Mouse (Mus musculus): ENCODE results near the gene Dyrk4. TPM values are rescaled to one million over a fixed set of nuclear protein-coding genes. Genes with fewer than 3 reads are reported as not detected.

Gene Dyrk4
- polyA plus RNA-seq (2015; fragmentation: Nextera tagmentation; extraction: Ambion mirVana): 0.06 TPM in 1 of 2 replicates, not detected in the other

GRCm38 (mm10) chr6:126921111-126921881 lies at the start of gene Dyrk4:
Gene Dyrk4 (minus strand): TSS chr6:126921839.
- H3K27me3 ChIP-seq (replicated peaks): no peaks in the 10 kb centered on the region
- peaks cover 5% of the 10 kb centered on the region; the same call in 1 of the 2 replicates for H3K4me1 ChIP-seq (replicated peaks)
- peak within 1 kb of the TSS; percentile 50 for H3K4me2 ChIP-seq (replicated peaks)
- H3K36me3 ChIP-seq: peaks cover 12% of the 10 kb centered on the region
- 7% methylated on average over 21 of the region's 21 CpGs for whole genome bisulfite sequencing
- H3K4me3 ChIP-seq (replicated peaks): no peak within 1 kb of the TSS; the same call in 1 of the 2 replicates
- H3K9me3 ChIP-seq: no peaks in the 10 kb centered on the region
- H3K27ac ChIP-seq: peak within 1 kb of the TSS; percentile 45
- no peak within 1 kb of the TSS for H3K9ac ChIP-seq
- ATAC-seq: peak; percentile 91

GRCm38 (mm10) chr6:126966241-126967026 lies 44.8 kb upstream of the Dyrk4 start:
- Histone ChIP-seq H3K27me3 (replicated peaks) (no peaks in the 10 kb centered on the region), H3K9ac (no peak overlapping the region), H3K4me2 (replicated peaks) (no peak overlapping the region), H3K4me1 (replicated peaks) (no peaks in the 10 kb centered on the region), H3K36me3 (no peaks in the 10 kb centered on the region), H3K4me3 (replicated peaks) (no peak overlapping the region), H3K27ac (no peak overlapping the region), H3K9me3 (no peaks in the 10 kb centered on the region)
- no peak for ATAC-seq
- 84% methylated on average over 14 of the region's 14 CpGs for WGBS

GRCm38 (mm10) chr6:126963426-126963825 lies 41.8 kb upstream of the Dyrk4 start:
- H3K9me3 ChIP-seq: no peaks in the 10 kb centered on the region
- WGBS: 91% methylated on average over 9 of the region's 9 CpGs
- H3K36me3 ChIP-seq: no peaks in the 10 kb centered on the region

GRCm38 (mm10) chr6:126962709-126963108 lies 41.1 kb upstream of the Dyrk4 start:
- no peak overlapping the region for H3K4me3 ChIP-seq (replicated peaks)
- no peaks in the 10 kb centered on the region for H3K27me3 ChIP-seq (replicated peaks)
- no peak overlapping the region for H3K4me2 ChIP-seq (replicated peaks)
- H3K36me3 ChIP-seq: no peaks in the 10 kb centered on the region
- no peak for ATAC-seq
- H3K9ac ChIP-seq: no peak overlapping the region
- no peak overlapping the region for H3K27ac ChIP-seq
- H3K9me3 ChIP-seq: no peaks in the 10 kb centered on the region
- H3K4me1 ChIP-seq (replicated peaks): no peaks in the 10 kb centered on the region
- WGBS: 80% methylated on average over 5 of the region's 5 CpGs

More at GRCm38 (mm10) chr6:126963426-126963825, 41.8 kb upstream of the Dyrk4 start:
- H3K4me3 ChIP-seq (replicated peaks): no peak overlapping the region
- no peak for ATAC-seq
- no peak overlapping the region for H3K9ac ChIP-seq
- H3K27me3 ChIP-seq (replicated peaks): no peaks in the 10 kb centered on the region
- H3K4me2 ChIP-seq (replicated peaks): no peak overlapping the region
- H3K4me1 ChIP-seq (replicated peaks): no peaks in the 10 kb centered on the region
- H3K27ac ChIP-seq: no peak overlapping the region

GRCm38 (mm10) chr6:126961371-126962018 lies 39.9 kb upstream of the Dyrk4 start:
- H3K27me3 ChIP-seq (replicated peaks): no peaks in the 10 kb centered on the region
- no peak overlapping the region for H3K4me2 ChIP-seq (replicated peaks)
- H3K9ac ChIP-seq: no peak overlapping the region
- H3K4me3 ChIP-seq (replicated peaks): no peak overlapping the region
- ATAC-seq: no peak
- 88% methylated on average over 8 of the region's 8 CpGs for WGBS
- H3K27ac ChIP-seq: no peak overlapping the region
- no peaks in the 10 kb centered on the region for H3K4me1 ChIP-seq (replicated peaks)
- no peaks in the 10 kb centered on the region; the same call in 1 of the 2 replicates for H3K36me3 ChIP-seq
- no peaks in the 10 kb centered on the region for H3K9me3 ChIP-seq

- Histone ChIP-seq H3K4me3 (replicated peaks) (no peak overlapping the region), H3K36me3 (peaks cover 6% of the 10 kb centered on the region; the same call in 1 of the 2 replicates), H3K4me2 (replicated peaks) (no peak overlapping the region), H3K27me3 (replicated peaks) (no peaks in the 10 kb centered on the region), H3K27ac (no peak overlapping the region), H3K9ac (no peak overlapping the region), H3K9me3 (no peaks in the 10 kb centered on the region), H3K4me1 (replicated peaks) (no peaks in the 10 kb centered on the region)
- 0 out of 2 replicates have a peak, but pooled peaks have one; percentile 25 for ATAC-seq
- 9% methylated on average over 10 of the region's 10 CpGs for WGBS
Measured at GRCm38 (mm10) chr6:126955734-126956133, 34.1 kb upstream of the Dyrk4 start.

GRCm38 (mm10) chr6:126948336-126948735 lies 26.7 kb upstream of the Dyrk4 start:
- H3K9ac ChIP-seq: no peak overlapping the region
- no peaks in the 10 kb centered on the region for H3K4me1 ChIP-seq (replicated peaks)
- H3K4me3 ChIP-seq (replicated peaks): no peak overlapping the region
- no peak overlapping the region for H3K27ac ChIP-seq
- no peaks in the 10 kb centered on the region for H3K9me3 ChIP-seq
- H3K27me3 ChIP-seq (replicated peaks): no peaks in the 10 kb centered on the region
- WGBS: 91% methylated on average over 4 of the region's 4 CpGs
- H3K4me2 ChIP-seq (replicated peaks): no peak overlapping the region
- 0 out of 2 replicates have a peak, but pooled peaks cover 13% of the 10 kb centered on the region for H3K36me3 ChIP-seq
- no peak for ATAC-seq

- no peaks in the 10 kb centered on the region for H3K27me3 ChIP-seq (replicated peaks)
- H3K4me3 ChIP-seq (replicated peaks): peak overlapping the region; percentile 66
- no peak overlapping the region for H3K27ac ChIP-seq
- no peaks in the 10 kb centered on the region for H3K36me3 ChIP-seq
- WGBS: 5% methylated on average over 5 of the region's 5 CpGs
- H3K4me2 ChIP-seq (replicated peaks): peak overlapping the region; percentile 75
- ATAC-seq: no peak
- H3K4me1 ChIP-seq (replicated peaks): peaks cover 18% of the 10 kb centered on the region
- H3K9me3 ChIP-seq: no peaks in the 10 kb centered on the region
- peak overlapping the region; percentile 56; the same call in 1 of the 2 replicates for H3K9ac ChIP-seq
Measured at GRCm38 (mm10) chr6:126940451-126940850, 18.8 kb upstream of the Dyrk4 start.

- peak within 1 kb of the TSS; percentile 80 for H3K4me2 ChIP-seq (replicated peaks)
- H3K9ac ChIP-seq: peak within 1 kb of the TSS; percentile 63
- H3K27ac ChIP-seq: 0 out of 2 replicates have a peak within 1 kb of the TSS, but pooled peaks have one; percentile 18
- H3K4me3 ChIP-seq (replicated peaks): peak within 1 kb of the TSS; percentile 66
- no peaks in the 10 kb centered on the region for H3K9me3 ChIP-seq
- H3K4me1 ChIP-seq (replicated peaks): peaks cover 18% of the 10 kb centered on the region
- H3K27me3 ChIP-seq (replicated peaks): no peaks in the 10 kb centered on the region
- no peaks in the 10 kb centered on the region for H3K36me3 ChIP-seq
- WGBS: under 1% methylated on average over 33 of the region's 33 CpGs
- peak; percentile 100 for ATAC-seq
Measured at GRCm38 (mm10) chr6:126939487-126940171, 18.0 kb upstream of the Dyrk4 start, which contains the start of the genes Rad51ap1 and D6Wsu163e. Gene Rad51ap1 (minus strand): TSS chr6:126939587. Gene D6Wsu163e (plus strand): TSS chr6:126939962.

GRCm38 (mm10) chr6:126938853-126939486 lies 17.3 kb upstream of the Dyrk4 start:
- Histone ChIP-seq H3K36me3 (0 out of 2 replicates have a peak, but pooled peaks cover 1% of the 10 kb centered on the region), H3K9ac (peak overlapping the region; percentile 63), H3K27ac (0 out of 2 replicates have a peak overlapping the region, but pooled peaks have one; percentile 18), H3K9me3 (no peaks in the 10 kb centered on the region), H3K4me3 (replicated peaks) (peak overlapping the region; percentile 66), H3K4me1 (replicated peaks) (peaks cover 18% of the 10 kb centered on the region), H3K27me3 (replicated peaks) (no peaks in the 10 kb centered on the region), H3K4me2 (replicated peaks) (peak overlapping the region; percentile 80)
- ATAC-seq: no peak; the same call in 1 of the 2 replicates
- under 1% methylated on average over 31 of the region's 31 CpGs for WGBS

- H3K27ac ChIP-seq: no peak overlapping the region
- 0 out of 2 replicates have a peak, but pooled peaks cover 5% of the 10 kb centered on the region for H3K36me3 ChIP-seq
- peak overlapping the region; percentile 80 for H3K4me2 ChIP-seq (replicated peaks)
- peak overlapping the region; percentile 66 for H3K4me3 ChIP-seq (replicated peaks)
- peaks cover 18% of the 10 kb centered on the region for H3K4me1 ChIP-seq (replicated peaks)
- no peaks in the 10 kb centered on the region for H3K27me3 ChIP-seq (replicated peaks)
- H3K9me3 ChIP-seq: no peaks in the 10 kb centered on the region
- peak overlapping the region; percentile 63; the same call in 1 of the 2 replicates for H3K9ac ChIP-seq
- 76% methylated on average over 2 of the region's 2 CpGs for WGBS
- ATAC-seq: no peak
Measured at GRCm38 (mm10) chr6:126938047-126938446, 16.4 kb upstream of the Dyrk4 start.
